Mouse (Mus musculus) frontal cortex, postnatal 10 days (tissue): ENCODE results near the gene AY761185.
"Not testable (repeated sequence)": the region's sequence is repeated elsewhere in the genome, so short reads cannot be mapped to it uniquely, and the experiment has no call there.

Experiments
- DNase-seq, 2 experiments: peaks; one replicate each; pipeline ENCODE4 v3.0.0; 2022; ENCODE audit warnings: low spot score in 2 of 2, mixed read lengths in 1 of 2

AY761185 gene

GRCm38 (mm10) chr8:20944610-20945009, at the start of gene AY761185:
Gene AY761185, minus strand, starts transcription at chr8:20944710.
- DNase-seq, result no peak

DNA sequence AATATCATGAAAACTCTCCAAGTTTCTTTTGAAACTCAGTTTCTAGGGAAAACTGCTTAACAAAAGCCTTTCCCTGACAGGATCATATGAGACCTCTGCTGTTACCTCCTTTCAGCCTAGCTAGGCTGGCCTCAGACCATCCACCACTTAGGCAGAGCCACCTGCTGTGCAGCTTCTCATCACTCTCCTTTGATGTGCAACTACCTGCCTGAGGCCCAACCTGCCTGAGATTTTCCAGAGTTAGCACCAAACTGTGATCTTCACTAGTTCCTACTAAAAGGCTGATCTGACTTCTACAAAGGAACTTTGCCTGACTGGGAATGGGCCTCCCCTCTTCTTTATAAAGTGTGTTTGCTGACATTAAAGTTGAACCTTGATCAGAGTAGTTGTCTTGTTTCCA, 49.5 kb upstream of the AY761185 start:
- not testable (repeated sequence) for DNase-seq

DNA sequence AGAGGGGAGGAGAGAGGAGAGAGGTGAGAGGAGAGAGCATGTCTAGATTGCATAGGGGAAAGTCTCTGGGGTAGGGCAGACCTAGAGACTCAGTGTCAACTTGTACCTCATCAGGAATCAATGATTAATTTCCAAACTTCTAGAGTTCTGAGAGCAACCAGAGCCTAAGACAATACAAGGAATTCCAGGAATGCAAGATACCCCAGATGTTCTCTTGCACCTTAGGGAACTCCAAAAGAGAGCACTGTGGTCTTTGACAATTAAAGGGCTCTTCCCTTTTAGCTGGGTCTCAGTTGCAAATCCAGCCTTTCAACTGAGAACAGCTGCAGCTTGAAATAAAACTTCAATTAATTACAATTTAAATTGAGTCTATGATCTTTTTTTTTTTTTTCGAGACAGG, 35.3 kb upstream of the AY761185 start:
- DNase-seq, result no peak

DNA sequence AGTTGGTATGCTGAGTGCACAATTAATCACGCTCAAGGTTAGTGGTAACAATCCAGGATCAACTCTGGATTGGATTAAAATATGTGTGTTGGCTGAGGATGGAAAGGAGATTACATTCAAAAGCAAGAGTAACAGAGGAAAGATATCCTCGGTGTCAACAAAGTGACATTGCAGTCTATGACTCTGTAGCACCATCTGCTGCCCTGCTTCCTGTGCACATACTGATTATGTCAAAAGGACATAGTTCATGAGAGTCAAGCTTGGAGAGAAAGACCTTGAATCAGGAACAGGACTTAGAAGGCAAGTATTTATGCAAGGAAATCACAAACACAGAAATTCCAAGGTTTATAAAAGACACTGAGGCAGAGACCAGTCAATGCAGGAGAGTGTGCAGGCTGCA, 20.0 kb upstream of the AY761185 start:
- DNase-seq, result no peak

GRCm38 (mm10) chr8:20921971-20922370, 22.5 kb downstream of the AY761185 start, which contains the start of gene Gm6040:
Gene Gm6040, minus strand, starts transcription at chr8:20922071.
- no peak for DNase-seq

DNA sequence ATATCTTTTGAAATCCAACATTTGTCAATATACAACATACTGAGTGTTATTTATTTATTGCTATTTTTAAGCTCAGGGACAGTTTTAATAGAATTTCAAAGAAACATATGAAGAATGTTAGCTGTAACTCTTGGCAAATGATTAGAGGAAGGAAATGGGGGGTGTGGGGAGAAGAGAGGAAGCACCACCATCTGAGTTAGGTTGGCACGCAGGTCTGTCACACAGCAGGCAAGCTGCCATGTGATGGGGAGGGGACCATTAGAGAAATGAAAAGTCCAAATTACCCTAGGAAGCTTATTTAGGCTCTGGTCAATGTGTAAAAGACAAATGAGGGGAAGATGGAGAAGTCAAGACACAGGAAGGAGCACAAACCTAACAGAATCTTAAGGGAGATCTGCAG, 32.2 kb downstream of the AY761185 start:
- DNase-seq, result no peak

GRCm38 (mm10) chr8:20908256-20908655, 36.3 kb downstream of the AY761185 start:
- no peak for DNase-seq

- DNase-seq, result no peak
These were observed 37.4 kb downstream of the AY761185 start for GRCm38 (mm10) chr8:20907119-20907518.

DNA sequence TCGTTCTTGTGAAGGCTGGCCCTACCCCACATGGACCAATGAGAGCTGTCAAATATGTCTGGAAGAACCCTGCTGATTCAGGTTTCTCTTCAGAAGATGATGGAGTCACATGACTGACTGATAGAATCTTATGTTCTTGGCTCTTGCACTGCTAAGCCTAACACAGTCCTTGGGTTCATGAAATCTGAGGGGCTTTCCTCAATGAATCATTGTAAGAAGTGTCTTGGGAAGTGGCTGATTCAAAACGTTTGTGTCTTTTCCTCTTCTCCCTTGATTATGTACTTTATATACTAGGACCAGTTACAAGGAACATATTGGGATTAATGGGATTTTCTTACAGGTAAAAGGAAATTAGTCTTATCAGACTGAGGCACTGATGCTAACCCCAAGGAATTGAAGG, 42.0 kb downstream of the AY761185 start, which contains the start of gene Gm15056:
Gene Gm15056, minus strand, starts transcription at position 101 of the 400 bp plus-strand sequence.
- DNase-seq, result no peak
